Mouse (Mus musculus) left cerebral cortex, postnatal 10 days (tissue): Measurements from ENCODE around the gene Paxip1. TPM values are rescaled to one million over a fixed set of nuclear protein-coding genes. Genes with fewer than 3 reads are reported as not detected.

Experiments used
- DNase-seq, 2 experiments: peaks; one replicate each; pipeline ENCODE4 v3.0.0; 2021 to 2022; ENCODE audit warnings: low spot score in 2 of 2, mixed read lengths in 1 of 2; ENCODE audit errors: extremely low spot score in 1 of 2
- intact Hi-C: fragments of 180-260 bp; cut with DNase I; formaldehyde crosslinking; loops from one replicate; pipeline ENCODE4 v1.15.1; 2025
- total RNA-seq, 2 experiments: library from RNA; stranded (reverse); gene quantifications; 2 replicates each; pipeline ENCODE4 v1.2.3; 2021

The Paxip1 gene
- 10 to 100 TPM; 38.1 to 44.9 TPM for total RNA-seq

GRCm38 (mm10) chr5:27791303-27792172, at the start of gene Paxip1:
TSS of gene Paxip1 (minus strand) at chr5:27791691.
- intact Hi-C loops = loop anchor here (2.0 to 5.0 kb wide), 3 partner anchors 51 to 301 kb away; partner anchors contain the start of genes Htr5a and Insig1
- DNase-seq = peak; percentile 92 to 98

GRCm38 (mm10) chr5:27838061-27838460, 46.6 kb upstream of the Paxip1 start:
- DNase-seq = no peak
- intact Hi-C loops = no loop called here

- intact Hi-C loops = no loop called here
- no peak for DNase-seq
These were observed 43.6 kb upstream of the Paxip1 start for GRCm38 (mm10) chr5:27835096-27835495.

GRCm38 (mm10) chr5:27827971-27828370, 36.5 kb upstream of the Paxip1 start:
- no peak for DNase-seq
- intact Hi-C loops = no loop called here

GRCm38 (mm10) chr5:27821161-27821560, 29.7 kb upstream of the Paxip1 start:
- no peak for DNase-seq
- intact Hi-C loops = no loop called here

GRCm38 (mm10) chr5:27818840-27819672, 27.6 kb upstream of the Paxip1 start:
- intact Hi-C loops = no loop called here
- no peak for DNase-seq

- intact Hi-C loops = no loop called here
- DNase-seq = no peak
These were observed 22.8 kb upstream of the Paxip1 start for GRCm38 (mm10) chr5:27814282-27814681.

- intact Hi-C loops = loop anchor here (5.0 kb wide), 2 partner anchors 48 to 298 kb away; partner anchors contain the start of gene Htr5a
- DNase-seq = peak; percentile 42 to 57
These were observed 2.4 kb upstream of the Paxip1 start for GRCm38 (mm10) chr5:27793923-27794322.

- intact Hi-C loops = loop anchor here (5.0 kb wide), 2 partner anchors 50 to 300 kb away; partner anchors contain the start of gene Htr5a
- DNase-seq = no peak
These were observed 1.2 kb upstream of the Paxip1 start for GRCm38 (mm10) chr5:27792531-27793205.

GRCm38 (mm10) chr5:27792173-27792470, 631 bp upstream of the Paxip1 start:
- no peak for DNase-seq
- intact Hi-C loops = loop anchor here (5.0 kb wide), 2 partner anchors 50 to 300 kb away; partner anchors contain the start of gene Htr5a

GRCm38 (mm10) chr5:27790910-27791288, 592 bp downstream of the Paxip1 start:
- peak; percentile 48 to 93 for DNase-seq
- intact Hi-C loops = loop anchor here (2.0 to 5.0 kb wide), 3 partner anchors 51 to 301 kb away; partner anchors contain the start of genes Htr5a and Insig1

- intact Hi-C loops = loop anchor here (2.0 to 5.0 kb wide), 3 partner anchors 52 to 302 kb away; partner anchors contain the start of genes Htr5a and Insig1
- no peak for DNase-seq
These were observed 1.2 kb downstream of the Paxip1 start for GRCm38 (mm10) chr5:27790086-27790909.

- no peak for DNase-seq
- intact Hi-C loops = no loop called here
These were observed 1.9 kb downstream of the Paxip1 start for GRCm38 (mm10) chr5:27789586-27789985.

- intact Hi-C loops = no loop called here
- no peak for DNase-seq
These were observed 8.1 kb downstream of the Paxip1 start for GRCm38 (mm10) chr5:27783381-27783780.

GRCm38 (mm10) chr5:27767948-27768347, 23.5 kb downstream of the Paxip1 start:
- intact Hi-C loops = no loop called here
- DNase-seq = no peak

- intact Hi-C loops = no loop called here
- DNase-seq = no peak
These were observed 25.7 kb downstream of the Paxip1 start for GRCm38 (mm10) chr5:27765780-27766179.

GRCm38 (mm10) chr5:27744944-27745343, 46.5 kb downstream of the Paxip1 start:
- DNase-seq = no peak
- intact Hi-C loops = no loop called here

- intact Hi-C loops = no loop called here
- no peak for DNase-seq
These were observed 52.3 kb downstream of the Paxip1 start for GRCm38 (mm10) chr5:27739216-27739615.
